Mouse (Mus musculus): Measurements from ENCODE around the gene Itga3.

The Itga3 gene

DNA sequence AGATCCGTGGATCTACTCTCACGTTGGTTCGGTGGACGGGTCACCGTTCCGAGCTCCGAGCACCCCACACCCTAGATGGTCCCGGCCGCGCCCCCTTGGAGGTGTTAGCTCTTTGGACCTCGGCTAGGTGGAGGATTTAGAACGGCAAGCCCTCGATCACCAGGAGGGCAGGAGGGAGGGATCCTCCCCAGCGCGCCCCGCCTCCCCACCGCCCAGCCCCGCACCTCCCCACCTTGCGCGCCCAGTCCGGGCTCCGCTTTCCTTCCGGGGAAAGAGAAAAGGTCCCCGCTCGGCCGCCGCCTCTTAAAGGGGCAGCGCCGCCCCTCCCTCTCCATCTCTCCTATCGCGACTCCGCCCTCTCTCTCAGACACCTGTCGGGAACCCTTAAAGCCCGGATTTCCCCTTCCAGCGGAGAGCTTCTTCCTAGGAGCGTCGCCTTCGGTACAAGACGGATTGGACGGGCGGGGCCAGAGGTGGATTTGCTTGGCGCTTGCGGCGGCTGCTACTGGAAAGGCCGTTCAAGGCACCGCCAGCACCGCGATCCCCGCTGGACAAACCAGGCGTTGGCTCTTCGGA, at the start of gene Itga3:
TSS of gene Itga3 (minus strand) at position 266 of the 576 bp plus-strand sequence.
- DNase-seq (ENCODE audit: low spot score) = peak; percentile 93

DNA sequence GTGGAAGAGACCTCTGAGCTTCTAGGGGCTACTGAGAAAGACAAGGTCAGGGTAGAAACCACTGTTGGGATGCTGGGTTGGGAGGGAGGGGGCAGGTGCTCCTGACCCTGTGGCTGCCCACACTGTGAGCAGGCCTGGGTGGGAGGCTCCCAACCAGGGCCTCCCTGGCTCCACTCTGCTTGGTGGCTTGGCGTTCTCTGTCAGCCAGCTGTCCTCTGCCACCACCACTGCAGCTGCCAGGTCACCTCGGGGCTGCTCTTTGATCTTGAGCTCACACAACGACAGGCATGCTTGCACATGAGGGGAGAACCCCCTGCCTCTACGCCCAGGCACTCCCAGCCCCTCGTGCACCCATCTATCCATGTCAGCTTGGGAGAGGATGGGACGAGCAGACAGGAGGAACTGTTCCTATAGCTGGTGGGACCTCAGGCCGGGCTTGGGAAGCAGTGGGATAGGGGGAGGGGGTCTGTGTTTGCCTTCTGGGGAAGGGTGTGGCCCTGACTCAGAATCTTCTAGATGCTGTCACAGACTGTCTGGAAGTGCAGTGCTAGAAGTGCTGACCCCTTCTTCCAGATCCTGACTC, 48.9 kb upstream of the Itga3 start:
- DNase-seq (ENCODE audit: low spot score) = no peak

DNA sequence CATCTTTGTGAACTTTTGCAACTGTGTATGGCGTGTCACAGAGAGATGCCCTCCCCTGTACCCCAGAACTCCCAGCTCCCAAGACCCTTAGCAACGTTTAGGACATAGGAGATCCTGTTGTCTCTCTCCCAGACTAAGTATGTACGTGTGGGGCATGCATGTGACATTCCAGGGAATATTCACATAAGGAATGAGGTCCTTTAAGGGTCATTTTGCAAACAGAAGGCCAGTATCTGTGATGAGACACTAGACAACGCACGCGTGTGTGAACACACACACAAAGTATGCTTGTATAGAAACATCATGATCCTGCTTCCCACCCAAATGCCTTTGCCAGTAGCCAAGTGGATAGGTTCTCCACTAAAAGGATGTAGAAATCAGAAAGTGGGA, 45.5 kb upstream of the Itga3 start:
- no peak for DNase-seq (ENCODE audit: low spot score)

DNA sequence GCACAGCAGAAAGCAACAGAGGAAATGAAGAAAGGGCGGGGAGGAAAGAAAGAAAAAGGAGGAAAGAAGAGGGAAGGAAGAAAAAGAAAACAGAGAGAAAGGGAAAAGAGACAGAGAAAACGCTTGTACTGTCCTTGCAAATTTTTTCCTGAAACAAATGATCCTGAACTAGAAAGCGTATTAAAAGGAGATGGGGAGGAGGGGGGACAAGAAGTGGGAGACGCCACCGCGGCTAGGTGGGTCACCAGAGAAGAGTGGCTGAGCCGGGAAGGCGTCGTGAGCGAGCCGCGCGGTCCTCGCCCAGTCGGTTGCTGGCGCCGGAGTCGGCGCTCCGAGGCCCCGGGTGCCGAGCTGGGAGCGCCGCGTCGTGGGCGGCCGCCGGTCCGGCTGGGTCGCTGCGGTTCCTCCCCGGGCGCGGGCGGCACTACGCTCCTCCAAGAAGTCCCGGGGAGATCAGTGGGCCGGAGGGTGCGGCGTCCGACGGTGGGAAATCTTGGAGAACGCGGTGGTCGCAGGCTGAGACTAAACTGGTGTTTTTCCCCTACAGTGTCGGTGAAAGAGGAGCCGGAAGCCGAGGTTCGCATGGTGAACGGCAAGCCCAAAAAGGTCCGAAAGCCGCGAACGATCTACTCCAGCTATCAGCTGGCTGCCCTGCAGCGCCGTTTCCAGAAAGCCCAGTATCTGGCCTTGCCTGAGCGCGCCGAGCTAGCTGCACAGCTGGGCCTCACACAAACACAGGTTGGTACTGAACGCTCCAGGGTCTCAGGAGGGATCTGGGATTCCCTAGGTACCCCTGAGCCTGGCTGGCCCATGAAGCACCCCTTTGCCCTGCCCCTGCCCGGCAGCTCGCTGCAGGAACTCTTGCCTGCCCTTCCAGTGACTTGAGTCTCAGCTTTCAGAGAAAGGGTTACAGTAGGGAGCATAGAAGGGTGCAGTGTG, 44.8 kb upstream of the Itga3 start:
- no peak for DNase-seq (ENCODE audit: low spot score)

DNA sequence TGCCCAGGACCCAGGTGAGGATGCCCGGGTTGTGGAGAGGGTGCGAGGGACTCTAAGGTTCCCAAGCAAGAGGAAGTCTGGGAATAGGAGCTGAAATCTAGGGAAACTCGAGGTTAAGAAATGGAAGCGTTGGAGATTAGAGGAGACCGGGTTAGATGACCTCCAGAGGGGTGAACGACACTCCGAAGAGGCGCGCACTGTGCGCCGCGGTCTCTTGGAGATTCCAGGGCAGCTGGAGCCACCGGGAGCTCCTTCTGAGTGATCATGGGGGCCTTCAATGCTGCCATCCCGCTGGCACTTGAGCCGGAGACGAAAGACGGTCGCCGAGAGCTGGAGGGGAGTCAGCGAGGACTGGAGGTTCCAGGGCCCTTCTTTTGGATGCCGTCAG, 44.0 kb upstream of the Itga3 start:
- no peak for DNase-seq (ENCODE audit: low spot score)

DNA sequence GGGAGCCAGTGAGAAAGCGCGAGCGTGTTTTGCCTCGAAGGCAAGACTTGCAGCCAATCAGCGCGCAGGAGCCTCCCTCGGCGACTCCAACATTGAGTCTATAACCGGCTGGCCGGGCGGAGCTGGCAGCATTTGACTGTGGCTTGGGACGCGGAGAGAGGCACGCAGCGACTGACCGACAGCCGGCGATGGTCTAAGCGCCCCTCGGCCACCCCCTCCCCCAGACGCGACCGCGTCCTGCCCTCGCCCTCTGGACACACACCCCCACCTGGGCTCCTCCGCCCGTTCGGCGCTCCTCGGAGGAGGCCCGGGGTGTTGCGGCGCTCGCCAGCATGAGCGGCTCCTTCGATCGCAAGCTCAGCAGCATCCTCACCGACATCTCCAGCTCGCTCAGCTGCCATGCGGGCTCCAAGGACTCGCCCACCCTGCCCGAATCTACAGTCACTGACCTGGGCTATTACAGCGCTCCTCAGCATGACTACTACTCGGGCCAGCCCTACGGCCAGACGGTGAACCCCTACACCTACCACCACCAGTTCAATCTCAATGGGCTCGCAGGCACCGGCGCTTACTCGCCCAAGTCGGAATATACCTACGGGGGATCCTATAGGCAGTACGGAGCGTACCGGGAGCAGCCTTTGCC, 43.5 kb upstream of the Itga3 start, which contains the start of gene Dlx3:
TSS of gene Dlx3 (plus strand) at position 130 of the 643 bp plus-strand sequence.
- peak; percentile 21 for DNase-seq (ENCODE audit: low spot score)

DNA sequence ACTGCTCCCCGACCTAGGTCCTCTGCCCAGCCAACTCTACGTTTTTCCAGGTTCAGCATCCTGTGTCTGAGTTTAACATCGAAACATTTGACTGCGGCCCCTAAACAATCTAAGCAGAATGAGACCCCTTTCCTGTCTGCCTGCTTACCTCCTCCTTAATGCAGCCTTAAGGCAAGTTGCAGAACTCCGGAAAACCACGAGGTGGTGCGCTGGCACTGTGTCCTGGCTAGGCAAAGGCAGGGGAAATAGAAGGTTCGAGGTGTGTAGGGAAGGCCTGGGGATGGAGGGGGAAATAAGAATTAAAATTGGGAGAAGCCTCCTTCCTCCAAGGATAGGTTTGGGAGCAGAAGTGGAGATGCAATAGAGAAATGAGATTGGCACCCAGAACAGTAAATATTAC, 41.9 kb upstream of the Itga3 start:
- DNase-seq (ENCODE audit: low spot score) = peak; percentile 44

DNA sequence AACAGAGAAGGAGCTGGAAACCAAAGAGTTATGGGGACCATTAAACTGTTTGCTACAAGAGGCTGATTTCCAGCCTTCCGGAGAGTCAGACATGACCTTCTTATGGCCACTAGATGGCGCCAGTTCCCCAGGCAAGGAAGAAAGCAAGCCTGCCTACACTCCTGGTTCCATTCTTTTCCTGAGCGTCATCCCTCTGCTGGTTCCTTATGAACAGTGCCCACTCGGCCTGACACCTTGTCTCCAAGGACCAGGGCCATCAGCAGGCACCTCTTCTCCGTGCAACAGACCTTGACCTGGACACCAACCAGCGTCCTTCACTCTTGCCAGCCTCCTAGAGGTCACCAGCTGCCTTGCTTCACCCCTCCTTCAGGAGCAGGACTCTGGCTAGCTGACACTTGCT, 40.4 kb upstream of the Itga3 start:
- DNase-seq (ENCODE audit: low spot score) = peak; percentile 62

DNA sequence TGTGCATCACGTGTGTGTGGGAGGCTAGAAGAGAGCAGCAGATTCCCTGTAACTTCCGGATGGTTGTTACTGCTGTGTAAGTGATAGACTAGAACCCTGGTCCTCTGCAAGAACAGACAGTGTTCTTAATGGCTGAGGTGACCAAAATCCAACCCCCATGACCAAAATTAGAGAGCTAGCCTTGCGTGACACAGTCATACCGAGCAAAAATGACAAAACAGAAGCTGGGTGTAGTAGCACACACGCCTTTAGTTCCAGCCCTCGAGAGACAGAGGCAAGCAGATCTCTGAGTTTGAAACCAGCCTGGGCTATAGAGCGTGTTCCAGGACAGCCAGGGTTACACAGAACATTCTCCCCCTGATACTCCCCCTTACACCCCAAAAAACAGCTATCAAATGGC, 33.5 kb upstream of the Itga3 start:
- no peak for DNase-seq (ENCODE audit: low spot score)

DNA sequence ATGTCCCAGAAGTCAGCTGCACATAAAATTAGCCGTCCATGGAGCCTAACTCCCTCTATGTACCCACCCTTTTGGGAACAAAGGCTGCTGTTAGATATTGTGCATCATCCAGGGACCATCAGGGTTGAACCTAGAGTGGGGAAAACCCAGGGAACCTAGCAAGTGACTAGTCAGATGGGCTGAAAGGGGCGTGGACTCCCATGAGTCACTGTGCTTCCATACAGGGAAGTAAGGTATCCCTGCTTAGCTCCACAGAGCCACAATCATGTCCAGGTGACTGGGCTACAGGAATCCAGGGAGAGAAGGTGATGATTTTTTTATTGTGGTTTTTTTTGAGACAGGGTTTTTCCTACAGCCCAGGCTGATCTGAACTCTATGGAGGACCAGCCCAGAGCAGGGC, 32.4 kb upstream of the Itga3 start:
- DNase-seq (ENCODE audit: low spot score) = no peak

DNA sequence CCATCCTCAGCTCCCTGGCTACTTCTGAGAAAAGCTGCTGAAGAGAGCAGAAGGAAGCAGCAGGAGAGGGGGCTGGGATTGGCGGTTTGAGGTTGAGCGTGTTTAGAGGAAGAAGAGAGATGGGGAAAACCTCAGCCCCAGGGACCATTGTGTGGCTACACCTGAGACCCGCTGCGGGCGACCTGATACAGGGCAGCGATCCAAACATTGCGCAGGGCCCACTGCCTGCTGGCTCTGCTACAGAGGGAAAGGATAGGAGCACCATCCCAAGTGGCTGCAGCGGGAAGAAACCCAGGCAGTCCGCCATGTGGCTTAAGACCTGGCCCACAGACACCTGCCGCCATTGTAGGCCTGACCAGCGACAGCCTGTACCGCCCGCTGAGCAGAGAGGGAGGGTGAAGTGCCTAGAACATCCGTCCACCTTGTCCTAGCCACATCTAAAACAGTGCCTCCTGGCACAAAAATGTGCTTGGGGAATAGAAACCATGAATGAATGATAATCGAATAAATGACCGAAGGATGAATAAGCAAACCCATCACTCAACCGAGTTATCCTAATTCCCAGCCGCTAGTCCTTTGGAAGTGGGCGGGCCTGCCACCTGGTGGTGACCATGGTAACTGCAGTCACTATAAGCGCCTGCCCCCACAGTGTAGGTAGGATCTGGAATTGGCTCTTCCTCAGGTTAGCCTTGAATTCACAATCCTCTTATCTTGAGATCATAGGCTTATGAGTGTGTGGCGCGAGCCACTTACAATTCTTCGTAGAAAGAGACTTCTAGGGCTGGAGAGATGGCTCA, 30.0 kb upstream of the Itga3 start:
- peak; percentile 70 for DNase-seq (ENCODE audit: low spot score)

DNA sequence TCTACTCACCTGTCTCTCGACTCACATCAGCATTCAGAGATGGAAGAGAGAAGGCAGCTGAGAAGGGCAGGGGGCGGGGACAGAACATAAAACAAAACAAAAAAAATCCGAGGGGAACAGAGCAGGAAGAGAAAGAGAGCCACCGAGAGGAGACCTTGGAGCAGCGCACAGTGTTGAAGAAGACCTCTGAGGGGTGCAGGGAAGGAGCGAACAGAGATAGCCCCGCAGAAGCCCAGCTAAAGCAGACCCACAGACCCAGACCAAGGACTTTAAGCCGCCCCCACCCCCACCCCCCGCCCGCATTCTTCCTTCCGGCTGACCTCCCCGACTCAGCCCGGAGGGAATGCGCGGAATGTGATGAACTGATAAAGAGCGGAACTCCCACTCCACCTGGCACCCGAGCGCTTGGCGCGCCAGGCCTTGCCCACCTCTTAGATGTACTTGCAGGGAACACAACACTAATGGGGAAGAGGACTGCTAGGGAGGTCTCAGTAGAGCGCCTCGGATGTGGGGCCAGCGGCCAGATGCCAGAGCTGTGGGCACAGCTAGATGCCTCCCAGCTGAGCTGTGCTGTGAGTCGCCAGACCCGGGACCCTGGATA, 28.8 kb upstream of the Itga3 start:
- DNase-seq (ENCODE audit: low spot score) = peak; percentile 82

DNA sequence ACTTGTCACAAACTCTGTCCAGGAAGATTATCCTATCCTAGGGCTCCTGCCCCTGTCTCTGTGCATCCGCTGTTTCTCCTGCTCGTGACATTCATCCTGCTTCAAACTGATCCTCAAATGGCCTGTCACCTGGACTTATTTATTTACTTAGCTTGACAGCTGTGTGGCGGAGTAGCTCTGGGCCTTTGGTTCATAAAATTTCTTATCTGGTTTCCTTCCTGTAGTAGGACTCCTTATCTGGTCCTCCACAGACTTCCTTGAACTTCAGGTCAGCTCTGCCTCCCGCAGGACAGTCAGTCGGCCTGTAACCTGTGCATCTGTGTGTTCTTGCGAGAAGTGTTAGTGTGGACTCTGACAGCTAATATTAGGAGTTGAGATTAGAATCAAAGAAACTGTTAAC, 27.7 kb upstream of the Itga3 start:
- peak; percentile 63 for DNase-seq (ENCODE audit: low spot score)

DNA sequence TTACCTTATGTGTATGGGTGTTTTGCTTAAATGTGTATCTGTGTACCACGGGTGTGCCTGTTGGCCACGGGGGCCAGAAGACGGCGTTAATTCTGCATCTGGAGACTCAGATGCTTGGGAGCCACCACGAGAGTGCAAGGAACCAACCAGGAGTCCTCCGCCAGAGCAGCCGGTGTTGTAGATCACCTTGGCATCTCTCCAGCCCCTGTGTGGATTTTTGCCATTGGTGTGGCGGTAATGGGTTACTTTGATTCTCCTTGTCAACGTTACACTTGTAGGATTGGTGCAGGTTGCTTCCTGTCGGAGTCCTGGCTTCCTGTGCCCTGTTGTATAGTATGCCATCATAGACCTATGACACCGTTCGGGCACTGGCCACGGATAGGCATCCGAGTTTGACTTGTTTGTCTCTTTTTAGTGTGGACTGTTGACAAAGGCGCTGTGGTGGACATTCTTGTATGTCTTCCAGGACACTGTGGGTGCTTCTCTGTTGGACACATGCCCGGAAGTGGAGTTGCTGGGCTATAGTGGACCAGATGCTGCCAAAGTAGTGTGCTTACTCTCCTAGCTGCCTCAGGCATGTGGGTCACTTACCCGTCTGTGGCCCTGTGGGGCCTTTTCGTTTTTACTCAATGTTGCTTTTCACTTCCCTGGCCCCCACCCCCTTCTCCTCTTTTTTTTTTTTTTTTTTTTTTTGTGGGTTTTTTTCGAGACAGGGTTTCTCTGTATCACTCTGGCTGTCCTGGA, 25.7 kb upstream of the Itga3 start:
- DNase-seq (ENCODE audit: low spot score) = no peak

DNA sequence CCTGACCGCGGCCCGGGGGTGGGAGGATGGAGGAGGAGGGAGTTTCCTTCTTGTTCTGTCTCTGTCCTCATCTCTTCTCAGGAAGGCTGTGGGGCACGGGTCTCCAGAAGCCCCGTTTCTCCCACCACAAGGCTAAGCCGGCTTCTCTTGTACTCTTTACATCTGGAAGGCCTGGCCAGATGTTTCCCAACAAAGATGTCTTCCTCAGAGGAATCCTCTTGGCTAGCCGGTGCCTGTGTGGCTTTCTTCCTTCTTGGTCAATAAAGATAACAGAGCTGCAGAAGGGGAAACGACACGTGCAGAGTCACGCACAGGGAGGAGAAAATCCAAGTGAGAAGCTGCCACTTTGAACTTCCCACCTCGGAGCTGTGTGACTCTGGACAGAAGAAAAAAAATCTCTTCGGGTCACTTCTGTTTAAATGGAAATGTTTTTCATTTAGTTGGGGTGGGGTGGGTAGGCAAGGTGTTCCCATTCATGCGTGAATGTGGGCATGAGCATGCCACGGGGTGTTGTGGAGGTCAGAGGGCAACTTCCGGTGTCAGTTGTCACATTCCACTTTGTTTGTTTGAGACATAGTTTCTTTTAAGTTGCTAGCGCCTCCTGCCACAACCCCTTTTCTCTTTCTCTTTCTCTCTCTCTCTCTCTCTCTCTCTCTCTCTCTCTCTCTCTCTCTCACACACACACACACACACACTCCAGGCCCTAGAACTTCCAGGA, 24.6 kb upstream of the Itga3 start:
- DNase-seq (ENCODE audit: low spot score) = no peak

DNA sequence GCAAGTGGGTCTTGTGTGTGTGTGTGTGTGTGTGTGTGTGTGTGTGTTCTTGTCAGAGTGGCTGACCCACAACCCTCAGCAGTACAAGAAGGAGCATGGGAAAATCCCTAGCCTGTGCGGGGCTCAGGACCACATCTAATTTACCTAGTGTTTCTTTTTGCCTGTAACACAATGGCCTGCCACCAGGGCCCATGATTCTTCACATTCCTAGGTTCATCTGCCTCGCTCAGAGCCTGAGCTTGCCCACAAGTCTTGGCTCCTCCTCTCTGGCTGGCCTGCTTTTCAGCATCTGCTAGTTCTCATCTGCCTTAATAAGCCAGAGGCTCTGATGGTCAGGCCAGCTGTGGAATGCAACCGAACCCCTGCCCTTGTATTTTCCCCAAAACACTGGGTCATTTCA, 23.8 kb upstream of the Itga3 start:
- DNase-seq (ENCODE audit: low spot score) = peak; percentile 44

DNA sequence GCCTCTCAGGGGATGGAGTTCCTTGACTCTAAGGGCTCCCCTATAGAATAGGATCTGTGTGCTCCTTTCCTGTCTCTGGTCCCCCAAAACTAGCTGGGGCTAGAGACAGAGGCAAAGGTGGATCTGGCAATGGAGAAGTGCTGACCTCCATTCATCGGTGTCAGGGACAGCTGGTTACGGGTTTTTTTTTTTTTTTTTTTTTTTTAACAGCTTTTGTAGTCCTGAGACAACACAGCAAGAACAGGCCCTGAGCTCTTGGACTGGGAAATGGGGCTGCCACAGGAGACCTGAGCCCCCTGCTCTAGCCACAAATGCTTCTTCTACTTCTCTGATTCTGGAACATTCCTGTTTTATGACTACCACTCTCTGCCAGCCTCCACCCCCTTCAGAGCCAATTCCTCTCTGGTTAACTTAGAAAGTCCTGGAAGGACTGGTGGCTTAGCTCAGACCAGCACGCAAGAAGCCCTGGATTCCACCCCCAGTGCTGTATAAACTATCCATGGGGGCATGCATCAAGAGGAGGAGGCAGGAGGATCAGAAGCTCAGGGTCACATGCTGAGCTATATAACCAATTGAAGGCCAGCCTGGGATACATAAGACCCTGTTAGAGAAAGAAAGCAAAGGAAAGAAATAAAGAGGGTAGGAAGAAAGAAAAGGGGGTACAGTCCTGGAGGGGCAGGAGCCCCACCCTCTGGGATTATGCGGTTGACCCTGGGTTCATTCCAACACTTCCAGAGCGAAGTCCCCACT, 21.9 kb upstream of the Itga3 start:
- no peak for DNase-seq (ENCODE audit: low spot score)

DNA sequence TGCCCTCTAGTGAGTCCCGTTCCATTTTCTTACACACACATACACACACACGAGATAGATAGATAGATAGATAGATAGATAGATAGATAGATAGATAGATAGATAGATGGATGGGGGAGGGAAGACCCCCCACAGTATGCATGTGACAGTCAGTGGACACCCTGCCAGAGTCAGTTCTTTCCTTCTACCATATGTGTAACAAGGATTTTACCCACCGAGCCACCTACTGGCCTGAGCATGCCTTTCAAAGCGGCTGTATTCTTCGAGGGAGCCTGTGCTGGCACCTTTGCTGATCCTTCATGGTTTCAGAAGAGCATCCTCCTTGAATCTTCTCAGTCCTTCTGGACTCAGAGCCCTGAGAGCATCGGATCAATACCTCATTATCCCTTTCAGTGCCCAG, 21.3 kb upstream of the Itga3 start:
- DNase-seq (ENCODE audit: low spot score) = no peak

All from yolk sac, embryonic 10.5 days (tissue).